Mouse (Mus musculus) CH12.LX (cell line): ENCODE results near the gene Ube2s. TPM values are rescaled to one million over a fixed set of nuclear protein-coding genes. Genes with fewer than 3 reads are reported as not detected.

Source experiments
- DNase-seq: peaks from one replicate; pipeline ENCODE4 v3.0.0-alpha.2; 2013; ENCODE audit errors: extremely low read depth
- H3K27ac ChIP-seq: 2 replicates; pipeline ENCODE4 v1.5.1; 2012; ENCODE audit warnings: low read depth, mild to moderate bottlenecking, control low read depth, moderate library complexity; ENCODE audit not compliant: insufficient read depth
- H3K27me3 ChIP-seq: replicated peaks from 2 replicates; pipeline ENCODE3; 2012; ENCODE audit warnings: inconsistent platforms
- H3K36me3 ChIP-seq, 2 experiments: replicated peaks in 1 of 2; 2 replicates each; pipeline versions ENCODE3 to v1.6.1; 2012; ENCODE audit warnings: inconsistent platforms in 1 of 2, low read length in 1 of 2, mild to moderate bottlenecking in 1 of 2, mixed read lengths in 1 of 2, moderate library complexity in 1 of 2; ENCODE audit not compliant: control insufficient read depth in 1 of 2, insufficient read depth in 1 of 2
- H3K4me1 ChIP-seq, 2 experiments: 2 replicates each; pipeline ENCODE4 v1.6.1; 2012; ENCODE audit warnings: inconsistent platforms in 1 of 2, moderate library complexity in 1 of 2; ENCODE audit not compliant: insufficient read depth in 2 of 2, control insufficient read depth in 1 of 2
- H3K4me2 ChIP-seq: 2 replicates; pipeline ENCODE4 v1.6.1; 2012; ENCODE audit warnings: low read depth, mild to moderate bottlenecking, control low read depth; ENCODE audit not compliant: poor library complexity, insufficient read depth, severe bottlenecking
- H3K4me3 ChIP-seq, 3 experiments: fragments of 150-350 bp in 1 of 3; sonication (generic) in 1 of 3; replicated peaks in 1 of 3; 2 replicates each; pipeline versions ENCODE3 to v1.5.1; 2011 to 2012; ENCODE audit warnings: low read depth in 2 of 3, low read length in 2 of 3, mild to moderate bottlenecking in 2 of 3, moderate library complexity in 2 of 3, control low read depth in 1 of 3, improper control_type of control experiment in 1 of 3, inconsistent platforms in 1 of 3, mixed read lengths in 1 of 3; ENCODE audit not compliant: poor library complexity in 1 of 3
- H3K79me2 ChIP-seq: replicated peaks from 2 replicates; pipeline ENCODE4 v1.6.1; 2012; ENCODE audit warnings: mild to moderate bottlenecking, moderate library complexity; ENCODE audit not compliant: control insufficient read depth, poor library complexity, insufficient read depth, severe bottlenecking; ENCODE audit errors: extremely low read depth
- H3K9ac ChIP-seq: 2 replicates; pipeline ENCODE4 v1.6.1; 2012; ENCODE audit warnings: low read depth, mild to moderate bottlenecking, control low read depth, moderate library complexity; ENCODE audit not compliant: insufficient read depth
- H3K9me3 ChIP-seq: replicated peaks from 2 replicates; pipeline ENCODE3; 2012; ENCODE audit warnings: low read length, inconsistent platforms, mixed read lengths
- CHD2 ChIP-seq: IDR thresholded peaks from 2 replicates; pipeline ENCODE4 v1.6.1; 2011; ENCODE audit warnings: low read length, improper control_type of control experiment
- CTCF ChIP-seq, 2 experiments: IDR thresholded peaks in 1 of 2; conservative IDR thresholded peaks in 1 of 2; 2 replicates each; pipeline ENCODE4 v1.5.1; 2011 to 2012; ENCODE audit warnings: low read depth in 2 of 2, low read length in 2 of 2, improper control_type of control experiment in 1 of 2, inconsistent platforms in 1 of 2, mild to moderate bottlenecking in 1 of 2, moderate library complexity in 1 of 2
- ELF1 ChIP-seq: IDR thresholded peaks from 2 replicates; pipeline ENCODE4 v1.6.1; 2014; ENCODE audit warnings: low read depth, mild to moderate bottlenecking, inconsistent platforms, low read length, improper control_type of control experiment
- EP300 ChIP-seq: IDR thresholded peaks from 2 replicates; pipeline ENCODE4 v1.6.1; 2011; ENCODE audit warnings: low read length, improper control_type of control experiment
- IRF4 ChIP-seq: IDR thresholded peaks from 2 replicates; pipeline ENCODE4 v1.6.1; 2014; ENCODE audit warnings: low read depth, mild to moderate bottlenecking, inconsistent platforms, low read length, improper control_type of control experiment
- JUN ChIP-seq: IDR thresholded peaks from 2 replicates; pipeline ENCODE4 v1.6.1; 2011; ENCODE audit warnings: low read depth, mild to moderate bottlenecking, low read length, improper control_type of control experiment, moderate library complexity; ENCODE audit not compliant: insufficient read depth
- MAFK ChIP-seq: IDR thresholded peaks from 2 replicates; pipeline ENCODE4 v1.6.1; 2011; ENCODE audit warnings: low read length, improper control_type of control experiment; ENCODE audit not compliant: insufficient replicate concordance
- MAX ChIP-seq: IDR thresholded peaks from 2 replicates; pipeline ENCODE4 v1.6.1; 2011; ENCODE audit warnings: low read length, improper control_type of control experiment
- MAZ ChIP-seq: IDR thresholded peaks from 2 replicates; pipeline ENCODE4 v1.6.1; 2012; ENCODE audit warnings: low read depth, mild to moderate bottlenecking, inconsistent platforms, low read length, improper control_type of control experiment, moderate library complexity
- NRF1 ChIP-seq: IDR thresholded peaks from 2 replicates; pipeline ENCODE4 v1.6.1; 2014; ENCODE audit warnings: low read depth, mild to moderate bottlenecking, inconsistent platforms, low read length, improper control_type of control experiment, moderate library complexity
- PAX5 ChIP-seq: IDR thresholded peaks from 2 replicates; pipeline ENCODE4 v1.6.1; 2012; ENCODE audit warnings: low read length, inconsistent platforms, mixed read lengths
- RCOR1 ChIP-seq: conservative IDR thresholded peaks from 2 replicates; pipeline ENCODE4 v1.6.1; 2012; ENCODE audit warnings: low read depth, mild to moderate bottlenecking, inconsistent platforms, low read length, improper control_type of control experiment
- dilution Hi-C: fragments of 300-500 bp; cut with MboI; formaldehyde crosslinking; loops from 2 replicates; pipeline ENCODE4 v1.14.3; 2020; ENCODE audit warnings: low sequenced_read_pairs; ENCODE audit not compliant: extremely low pct_unique_long_range_greater_than_20kb, extremely low pct_ligation_motif_present
- in situ Hi-C: fragments of 300-500 bp; cut with MboI; formaldehyde crosslinking; loops from 3 replicates; pipeline ENCODE4 v1.14.3; 2019; ENCODE audit warnings: low sequenced_read_pairs, low pct_ligation_motif_present, low pct_unique_long_range_greater_than_20kb, mixed read lengths
- polyA plus RNA-seq: library from polyadenylated mRNA; unstranded; fragments of >175 nt; gene quantifications from 2 replicates; pipeline ENCODE4 v1.2.1, GENCODE M21; 2012; ENCODE audit warnings: low read depth; ENCODE audit not compliant: insufficient read length
- total RNA-seq, 2 experiments: library from RNA; depleted of rRNA; stranded (reverse); fragments of 300-350 nt in 1 of 2; fragments of >200 nt in 1 of 2; gene quantifications; 2 replicates each; pipeline ENCODE4 v1.2.3; 2012 to 2014

Ube2s gene
- total and polyA plus RNA-seq, 3 experiments: 238 to 825 (median 392) TPM

DNA sequence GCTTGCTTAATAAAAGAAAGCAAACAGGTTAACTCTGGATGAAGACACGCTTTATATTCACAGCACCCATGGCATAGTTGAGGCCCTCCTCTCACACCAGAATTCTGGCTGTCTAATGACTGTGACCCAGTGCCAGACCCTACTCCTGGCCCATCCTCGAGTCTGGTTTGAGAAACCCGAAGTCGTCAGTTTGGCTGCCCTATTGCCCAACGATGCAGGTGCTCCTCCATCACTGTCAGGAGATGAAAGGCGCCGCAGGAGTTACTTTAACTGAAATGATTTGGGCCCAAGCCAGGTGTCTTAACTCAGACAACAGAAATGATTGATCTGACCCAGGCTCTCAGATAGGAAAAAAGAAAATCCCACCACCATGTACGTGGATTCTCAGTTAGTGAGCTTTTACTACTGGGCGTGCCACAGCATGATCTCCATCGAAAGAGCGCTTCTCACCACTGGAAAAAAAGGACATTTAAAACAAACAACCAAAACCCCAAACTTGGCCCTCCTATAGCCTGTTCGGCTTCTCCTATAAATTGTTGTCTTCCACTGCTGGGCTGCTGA lies 47.1 kb upstream of the Ube2s start:
- no peak for TF ChIP-seq MAFK
- Histone ChIP-seq H3K4me2 (no peak overlapping the region), H3K4me3 (no peak overlapping the region), H3K9me3 (no peaks in the 10 kb centered on the region), H3K36me3 (no peaks in the 10 kb centered on the region), H3K27ac (no peak overlapping the region), H3K79me2 (no peaks in the 10 kb centered on the region), H3K9ac (no peak overlapping the region), H3K27me3 (no peaks in the 10 kb centered on the region), H3K4me1 (peaks cover 0 to 2% of the 10 kb centered on the region in 2 experiments; a peak in 1 of 4 replicates)
- DNase-seq: no peak
- in situ Hi-C loops (no loop called here), dilution Hi-C loops (no loop called here)

DNA sequence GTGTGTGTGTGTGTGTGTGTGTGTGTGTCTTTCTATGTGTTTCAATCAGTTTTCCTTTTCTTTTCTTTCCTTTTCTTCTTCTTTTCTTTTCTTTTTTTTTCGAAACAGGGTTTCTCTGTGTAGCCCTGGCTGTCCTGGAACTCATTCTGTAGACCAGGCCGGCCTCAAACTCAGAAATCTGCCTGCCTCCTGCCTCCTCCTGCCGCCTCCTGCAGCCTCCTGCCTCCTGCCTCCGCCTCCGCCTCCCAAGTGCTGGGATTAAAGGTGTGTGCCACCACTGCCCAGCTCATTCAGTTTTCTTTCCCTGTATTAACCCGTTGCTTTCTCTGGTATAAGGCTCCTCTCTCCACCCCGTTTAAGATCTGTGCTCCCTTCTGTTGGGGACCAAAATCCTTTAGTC lies 44.9 kb upstream of the Ube2s start:
- in situ Hi-C loops (no loop called here), dilution Hi-C loops (no loop called here)
- Histone ChIP-seq H3K27me3 (no peaks in the 10 kb centered on the region), H3K4me1 (no peaks in the 10 kb centered on the region), H3K36me3 (no peaks in the 10 kb centered on the region), H3K9ac (no peak overlapping the region), H3K4me3 (no peak overlapping the region), H3K79me2 (no peaks in the 10 kb centered on the region), H3K4me2 (no peak overlapping the region), H3K9me3 (no peaks in the 10 kb centered on the region), H3K27ac (no peak overlapping the region)
- DNase-seq: no peak
- no peak for TF ChIP-seq PAX5
- no peak for TF ChIP-seq CTCF (conservative IDR thresholded peaks at IDR 0.05 in 1 of 2, IDR thresholded peaks at IDR 0.05 in 1 of 2; ENCODE audit: low read depth in 2 of 2, low read length in 2 of 2)
- no peak for TF ChIP-seq MAX
- TF ChIP-seq ELF1: no peak
- TF ChIP-seq RCOR1: no peak
- TF ChIP-seq NRF1: no peak
- no peak for TF ChIP-seq IRF4

GRCm38 (mm10) chr7:4856508-4856907 lies 44.1 kb upstream of the Ube2s start:
- in situ Hi-C loops: no loop called here
- H3K9me3 ChIP-seq: no peaks in the 10 kb centered on the region
- no peaks in the 10 kb centered on the region for H3K79me2 ChIP-seq
- no peaks in the 10 kb centered on the region for H3K4me1 ChIP-seq
- dilution Hi-C loops: no loop called here
- no peak for TF ChIP-seq JUN
- no peak for TF ChIP-seq EP300
- no peak for TF ChIP-seq CHD2
- no peak for TF ChIP-seq MAZ
- H3K36me3 ChIP-seq: no peaks in the 10 kb centered on the region
- H3K4me3 ChIP-seq: no peak overlapping the region
- no peak overlapping the region for H3K4me2 ChIP-seq
- DNase-seq: no peak
- H3K27ac ChIP-seq: no peak overlapping the region
- H3K27me3 ChIP-seq: no peaks in the 10 kb centered on the region
- no peak overlapping the region for H3K9ac ChIP-seq
